In the genomic region with DNA sequence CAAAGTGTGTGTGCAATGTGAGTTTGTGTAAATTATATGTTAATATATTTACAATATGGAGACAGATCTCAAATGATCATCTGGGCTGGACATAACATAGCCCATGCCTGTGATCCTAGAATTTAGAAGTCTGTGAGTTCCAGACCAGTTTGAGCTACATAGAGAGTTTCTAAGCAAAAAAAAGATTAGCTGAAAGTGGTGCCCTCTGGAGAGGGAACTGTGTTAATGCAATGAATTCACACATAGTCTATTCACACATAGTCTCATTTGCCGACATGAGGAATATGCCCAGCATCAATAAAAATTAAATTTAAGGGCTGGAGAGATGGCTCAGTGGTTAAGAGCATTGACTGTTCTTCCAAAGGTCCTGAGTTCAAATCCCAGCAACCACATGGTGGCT, we compare ENCODE assay signal across 19 mouse cellular contexts. TPM values are rescaled to one million over a fixed set of nuclear protein-coding genes. Genes with fewer than 3 reads are reported as not detected.
DNase-seq lines count a peak whose midpoint lies in the region; ATAC-seq and TF ChIP-seq lines count a peak whose summit lies in the region.
"Had no signal": no experiment of that assay in that cellular context is flagged by ENCODE, and none has a peak within 500 bp of the region (broad histone marks: within the 10 kb centered on the region; RNA-seq: fewer than 3 reads in every experiment).

No protein-coding gene starts in this region.

- H3K36me3 ChIP-seq in stomach, postnatal 0 days (ENCODE audit: control insufficient read depth, insufficient read depth, low read length): no peaks in the 10 kb centered on the region
- H3K36me3 ChIP-seq: limb, embryonic 10.5 days had no signal

- no peak for TF ChIP-seq EP300 in stomach, postnatal 0 days (optimal IDR thresholded peaks at IDR 0.05)

- H3K27ac ChIP-seq in left cerebral cortex, adult 2 months: no peak overlapping the region
- H3K27ac ChIP-seq in stomach, postnatal 0 days (replicated peaks): no peak overlapping the region
- H3K27ac ChIP-seq: hindbrain, embryonic 14.5 days; limb, embryonic 10.5 days had no signal

- DNase-seq in CD4-positive, CD25-positive, alpha-beta regulatory T cell, adult 2 months (ENCODE audit: low read depth, low spot score): peak; percentile 43
- no peak for DNase-seq in left cerebral cortex, adult 2 months (ENCODE audit: extremely low spot score in 1 of 2, low spot score in 2 of 2)
- DNase-seq in left cerebral cortex, postnatal 36 days (ENCODE audit: low spot score in 2 of 2): no peak
- peak; percentile 25 for DNase-seq in thymus, postnatal 0 days (ENCODE audit: low spot score)
- no peak for DNase-seq in thymus, postnatal 14 days
- no peak for DNase-seq in stomach, postnatal 0 days (ENCODE audit: low spot score)
- no peak for DNase-seq in spleen, postnatal 4 days (ENCODE audit: low spot score in 2 of 2)
- DNase-seq: adrenal gland, postnatal 36 days; cerebellum, adult 11-12 months; cerebellum, postnatal 25 days; embryo, embryonic 11 days; heart, postnatal 36 days; kidney, adult 18-20 months; kidney, postnatal 10 days; thymus, adult 18-20 months had no signal

- no peak overlapping the region for H3K4me2 ChIP-seq in stomach, postnatal 0 days (replicated peaks; ENCODE audit: low read depth)
- H3K4me2 ChIP-seq: hindbrain, embryonic 14.5 days had no signal

- intact Hi-C loops in left cerebral cortex, adult 2 months (cut with DNase I): loop anchor here (5.0 kb wide), 1 partner anchor 39 kb away; the partner anchor contains the start of gene Smagp
- intact Hi-C loops in left cerebral cortex, postnatal 36 days (cut with DNase I): no loop called here

- H3K9me3 ChIP-seq in stomach, postnatal 0 days (ENCODE audit: control insufficient read depth, low read length): no peaks in the 10 kb centered on the region
- H3K9me3 ChIP-seq: limb, embryonic 10.5 days had no signal

- TF ChIP-seq CTCF in left cerebral cortex, adult 2 months (IDR thresholded peaks at IDR 0.05): peak; percentile 21
- peak; percentile 46 for TF ChIP-seq CTCF in stomach, postnatal 0 days (IDR thresholded peaks at IDR 0.05; ENCODE audit: low read depth)

- no peak overlapping the region for H3K9ac ChIP-seq in stomach, postnatal 0 days (ENCODE audit: low read length)
- H3K9ac ChIP-seq: hindbrain, embryonic 14.5 days had no signal

- WGBS in stomach, postnatal 0 days: 84% methylated on average over 1 of the region's 1 CpGs

- no peak overlapping the region for H3K4me3 ChIP-seq in left cerebral cortex, adult 2 months
- no peak overlapping the region for H3K4me3 ChIP-seq in stomach, postnatal 0 days (ENCODE audit: low read depth, low read length)
- H3K4me3 ChIP-seq: limb, embryonic 10.5 days had no signal

- H3K27me3 ChIP-seq in stomach, postnatal 0 days (ENCODE audit: control insufficient read depth, insufficient read depth, low read length): no peaks in the 10 kb centered on the region

- no peaks in the 10 kb centered on the region for H3K4me1 ChIP-seq in stomach, postnatal 0 days (replicated peaks; ENCODE audit: control insufficient read depth, insufficient read depth)

- ATAC-seq in CD4-positive, CD25-positive, alpha-beta regulatory T cell, adult 4 months: no peak
- ATAC-seq in stomach, postnatal 0 days (ENCODE audit: low FRiP score, low TSS enrichment): no peak
- ATAC-seq: midbrain, embryonic 16.5 days had no signal

RNA-seq across cellular contexts. Expression of gene Bin2, which starts 7.2 kb away (rescaled TPM):
- 100 to 1,000 TPM; 283 to 390 TPM for polyA plus RNA-seq in CD4-positive, CD25-positive, alpha-beta regulatory T cell, adult 4 months (2017; shearing (Covaris generic))
- 1 to 10 TPM; 3.5 to 6.2 TPM for total RNA-seq in left cerebral cortex, adult 2 months (2021)
- 1 to 10 TPM; 4.5 to 6.2 TPM for total RNA-seq in left cerebral cortex, postnatal 36 days (2021)
- polyA plus RNA-seq in thymus, postnatal 0 days (2015; fragmentation: Nextera tagmentation; extraction: Ambion mirVana): 33.1 and 45.9 TPM in 2 replicates
- polyA plus RNA-seq in stomach, postnatal 0 days (2015; fragmentation: Nextera tagmentation; extraction: Ambion mirVana): 1.3 and 2.3 TPM in 2 replicates

RNA-seq across cellular contexts. Expression of gene Cela1, which starts 11.2 kb away (rescaled TPM):
- polyA plus RNA-seq in CD4-positive, CD25-positive, alpha-beta regulatory T cell, adult 4 months (2017; shearing (Covaris generic)): 10 to 100 TPM in 1 of 2 experiments, 1 to 10 TPM in 1; 5.7 to 10.5 TPM
- 1 to 10 TPM; 2.4 to 3.3 TPM for total RNA-seq in left cerebral cortex, adult 2 months (2021)
- 1 to 10 TPM; 3.6 to 4.4 TPM for total RNA-seq in left cerebral cortex, postnatal 36 days (2021)
- 6.2 and 13.1 TPM in 2 replicates for polyA plus RNA-seq in thymus, postnatal 0 days (2015; fragmentation: Nextera tagmentation; extraction: Ambion mirVana)
- polyA plus RNA-seq in stomach, postnatal 0 days (2015; fragmentation: Nextera tagmentation; extraction: Ambion mirVana): 22.3 and 24.1 TPM in 2 replicates

RNA-seq across cellular contexts. Expression of gene Smagp, which starts 39.8 kb away (rescaled TPM):
- not detected for polyA plus RNA-seq in CD4-positive, CD25-positive, alpha-beta regulatory T cell, adult 4 months (2017; shearing (Covaris generic))
- 1 to 10 TPM; 1.6 to 2.9 TPM for total RNA-seq in left cerebral cortex, adult 2 months (2021)
- 1 to 10 TPM; 1.8 to 1.9 TPM for total RNA-seq in left cerebral cortex, postnatal 36 days (2021)
- polyA plus RNA-seq in thymus, postnatal 0 days (2015; fragmentation: Nextera tagmentation; extraction: Ambion mirVana): 4.8 TPM in 2 replicates
- 94.8 and 103 TPM in 2 replicates for polyA plus RNA-seq in stomach, postnatal 0 days (2015; fragmentation: Nextera tagmentation; extraction: Ambion mirVana)

RNA-seq across cellular contexts. Expression of gene Galnt6, which starts 52.7 kb away (rescaled TPM):
- 100 to 1,000 TPM in 1 of 2 experiments, 10 to 100 TPM in 1; 63.9 to 105 TPM for polyA plus RNA-seq in CD4-positive, CD25-positive, alpha-beta regulatory T cell, adult 4 months (2017; shearing (Covaris generic))
- total RNA-seq in left cerebral cortex, adult 2 months (2021): 1 to 10 TPM; 4.8 to 4.9 TPM
- total RNA-seq in left cerebral cortex, postnatal 36 days (2021): 1 to 10 TPM; 3.7 to 7.7 TPM
- 16.6 and 16.9 TPM in 2 replicates for polyA plus RNA-seq in thymus, postnatal 0 days (2015; fragmentation: Nextera tagmentation; extraction: Ambion mirVana)
- polyA plus RNA-seq in stomach, postnatal 0 days (2015; fragmentation: Nextera tagmentation; extraction: Ambion mirVana): 9.5 and 11.0 TPM in 2 replicates

Comparison
In these comparisons a context has a peak if more than half of its experiments do, and no peak if none do; other contexts are left out.
1. DNase-seq: peak in CD4-positive, CD25-positive, alpha-beta regulatory T cell, adult 2 months (single experiment) and thymus, postnatal 0 days (single experiment); none in left cerebral cortex, adult 2 months (0 of 2), left cerebral cortex, postnatal 36 days (0 of 2), thymus, postnatal 14 days (single experiment), stomach, postnatal 0 days (single experiment) and spleen, postnatal 4 days (0 of 2).
2. RNA of gene Bin2, which starts 7.2 kb away (polyA plus RNA-seq): 283 to 390 TPM in CD4-positive, CD25-positive, alpha-beta regulatory T cell, adult 4 months and 33.1 to 45.9 TPM in thymus, postnatal 0 days; 1.3 to 2.3 TPM in stomach, postnatal 0 days; every median in the first group is over 10 times any median in the second.
3. RNA of gene Smagp, which starts 39.8 kb away (polyA plus RNA-seq): 94.8 to 103 TPM in stomach, postnatal 0 days; 4.8 TPM in thymus, postnatal 0 days and not detected in CD4-positive, CD25-positive, alpha-beta regulatory T cell, adult 4 months; every median in the first group is over 10 times any median in the second.